ENCODE assay signal across 10 mouse cellular contexts in the genomic region with DNA sequence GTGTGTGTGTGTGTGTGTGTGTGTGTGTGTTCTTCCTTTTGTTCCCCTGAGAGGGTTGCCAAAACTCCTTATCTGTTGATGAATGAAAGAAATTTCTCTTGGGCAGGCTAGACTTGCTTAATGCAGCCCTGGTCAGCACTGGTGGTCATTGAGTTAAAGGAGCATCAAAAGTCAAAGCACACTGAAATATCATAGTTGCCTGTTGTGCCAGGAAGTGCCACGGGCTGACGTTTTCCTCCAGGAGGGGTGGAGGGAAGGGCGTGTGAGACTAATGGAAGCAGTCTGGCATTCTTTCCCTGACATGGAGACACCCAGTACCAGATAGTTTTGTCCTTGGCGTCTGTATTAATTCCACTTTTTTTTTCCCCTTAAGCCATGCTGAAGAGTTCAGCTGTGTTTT.
DNase-seq lines count a peak whose midpoint lies in the region; ATAC-seq lines count a peak whose summit lies in the region.
"Had no signal": no experiment of that assay in that cellular context is flagged by ENCODE, and none has a peak within 500 bp of the region (broad histone marks: within the 10 kb centered on the region; RNA-seq: fewer than 3 reads in every experiment).

No protein-coding gene starts in this region.

- no peak for ATAC-seq in kidney, embryonic 14.5 days (ENCODE audit: low FRiP score, low TSS enrichment)
- ATAC-seq: liver, postnatal 0 days had no signal

- H3K27me3 ChIP-seq in kidney, embryonic 14.5 days (ENCODE audit: control insufficient read depth, insufficient read depth, low read length), result no peaks in the 10 kb centered on the region
- no peaks in the 10 kb centered on the region for H3K27me3 ChIP-seq in limb, embryonic 10.5 days (ENCODE audit: low read depth, poor library complexity, severe bottlenecking)

- H3K27ac ChIP-seq in kidney, embryonic 14.5 days (ENCODE audit: low read depth, low read length), result no peak overlapping the region
- peak overlapping the region; percentile 64 for H3K27ac ChIP-seq in limb, embryonic 10.5 days
- H3K27ac ChIP-seq: hindbrain, embryonic 14.5 days had no signal

- no peaks in the 10 kb centered on the region for H3K9me3 ChIP-seq in kidney, embryonic 14.5 days (ENCODE audit: control insufficient read depth, low read length)
- no peaks in the 10 kb centered on the region for H3K9me3 ChIP-seq in limb, embryonic 10.5 days (replicated peaks)

- 46% methylated on average over 4 of the region's 4 CpGs for WGBS in kidney, embryonic 14.5 days
- 9% methylated on average over 4 of the region's 4 CpGs for WGBS in limb, embryonic 10.5 days

- no peak overlapping the region for H3K9ac ChIP-seq in kidney, embryonic 14.5 days (ENCODE audit: low read depth, low read length)
- H3K9ac ChIP-seq: hindbrain, embryonic 14.5 days; liver, postnatal 0 days had no signal

- no peak overlapping the region for H3K4me3 ChIP-seq in kidney, embryonic 14.5 days (ENCODE audit: low read length)
- no peak overlapping the region for H3K4me3 ChIP-seq in limb, embryonic 10.5 days

- peak; percentile 24 to 38 for DNase-seq in kidney, postnatal 36 days
- peak; percentile 32 to 41 for DNase-seq in heart, adult 9 months (ENCODE audit: low spot score in 2 of 2)
- DNase-seq in limb, embryonic 10.5 days (ENCODE audit: low spot score), result no peak
- peak; percentile 47 for DNase-seq in yolk sac, embryonic 10.5 days (ENCODE audit: low spot score)
- DNase-seq in thymus, adult 18-20 months, result no peak
- DNase-seq in left cerebral cortex, adult 11 months (ENCODE audit: low spot score), result no peak
- DNase-seq: liver, postnatal 0 days; right cerebral cortex, adult 18-20 months had no signal

- H3K36me3 ChIP-seq in kidney, embryonic 14.5 days (ENCODE audit: control insufficient read depth, insufficient read depth, low read length), result no peaks in the 10 kb centered on the region
- H3K36me3 ChIP-seq in limb, embryonic 10.5 days, result no peaks in the 10 kb centered on the region

- no peak overlapping the region for H3K4me2 ChIP-seq in kidney, embryonic 14.5 days (replicated peaks; ENCODE audit: low read depth, low read length)
- H3K4me2 ChIP-seq: hindbrain, embryonic 14.5 days had no signal

- 0 out of 2 replicates have a peak, but pooled peaks cover 4% of the 10 kb centered on the region for H3K4me1 ChIP-seq in kidney, embryonic 14.5 days (ENCODE audit: control insufficient read depth, insufficient read depth, low read length)
- H3K4me1 ChIP-seq in limb, embryonic 10.5 days, result peaks cover 31% of the 10 kb centered on the region

Comparison
In these comparisons a context has a peak if more than half of its experiments do, and no peak if none do; other contexts are left out.
1. DNase-seq: peak in kidney, postnatal 36 days (2 of 2), heart, adult 9 months (2 of 2) and yolk sac, embryonic 10.5 days (single experiment); none in limb, embryonic 10.5 days (single experiment), thymus, adult 18-20 months (0 of 2) and left cerebral cortex, adult 11 months (single experiment).